Mouse (Mus musculus) liver, embryonic 14.5 days (tissue): Measurements from ENCODE around the gene Bphl.

Experiments
- CTCF ChIP-seq: IDR thresholded peaks from 2 replicates; pipeline ENCODE4 v1.5.1; 2016; ENCODE audit warnings: antibody characterized with exemption, low read depth, control low read depth
- EP300 ChIP-seq: IDR thresholded peaks from 2 replicates; pipeline ENCODE4 v1.6.1; 2016; ENCODE audit warnings: antibody characterized with exemption, low read depth

DNA sequence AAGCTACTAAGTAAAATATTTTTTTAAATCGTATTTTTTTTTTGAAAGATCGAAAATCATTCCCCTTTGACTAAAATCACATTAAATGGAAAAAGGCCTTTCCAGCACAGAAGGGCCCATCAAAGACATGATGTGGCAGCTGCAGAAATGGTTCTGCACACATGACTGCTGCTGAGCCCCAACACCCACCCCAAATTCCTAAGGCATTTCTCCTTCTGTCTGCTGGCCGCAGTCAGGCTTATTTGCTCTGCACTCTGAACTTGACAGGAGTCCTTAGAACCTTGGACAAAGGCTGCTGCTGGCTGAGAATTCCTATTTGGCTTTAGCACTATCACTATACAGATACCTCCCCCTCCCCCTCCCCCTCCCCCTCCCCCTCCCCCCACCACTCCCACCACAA, 35.5 kb downstream of the Bphl start:
- TF ChIP-seq CTCF (no peak), EP300 (no peak)
